Mouse (Mus musculus) lung, adult 2 months (tissue): ENCODE measurements around the gene Borcs8.

ENCODE experiments used
- CTCF ChIP-seq: fragments of 200-500 bp; IDR thresholded peaks from 2 replicates; pipeline ENCODE4 v1.5.1; 2011; ENCODE audit warnings: mild to moderate bottlenecking, low read length, control low read depth; ENCODE audit not compliant: insufficient read depth
- POLR2A ChIP-seq: fragments of 200-500 bp; IDR thresholded peaks from 2 replicates; pipeline ENCODE4 v1.6.1; 2011; ENCODE audit warnings: low read depth, mild to moderate bottlenecking, control low read depth, low read length, borderline replicate concordance; ENCODE audit errors: extremely low read depth

DNA sequence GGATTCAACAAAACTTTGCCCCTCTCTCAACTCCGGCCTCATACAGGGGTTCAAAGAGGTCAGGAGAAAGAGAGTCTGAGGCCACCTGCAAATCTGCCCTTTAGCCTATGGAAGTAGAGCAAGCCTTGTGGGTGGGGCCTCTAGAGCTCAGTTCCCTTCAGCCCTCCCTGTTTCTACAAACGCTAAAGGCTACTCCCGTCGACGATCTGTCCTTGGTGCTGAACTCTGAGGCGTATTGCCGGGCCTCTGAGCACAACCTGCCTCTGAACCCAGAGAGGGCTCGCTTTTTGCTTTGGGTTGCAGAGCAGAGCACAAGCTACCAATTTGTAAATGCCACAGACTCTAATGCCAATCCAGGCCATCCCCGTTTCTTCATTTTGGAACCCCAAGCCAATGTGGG is 21.7 kb upstream of the Borcs8 start:
- TF ChIP-seq CTCF (no peak), POLR2A (no peak)
